Mouse (Mus musculus): ENCODE data around the gene Rpl3. TPM values are rescaled to one million over a fixed set of nuclear protein-coding genes. Genes with fewer than 3 reads are reported as not detected.
"Not testable (repeated sequence)": the region's sequence is repeated elsewhere in the genome, so short reads cannot be mapped to it uniquely, and the experiment has no call there.

The Rpl3 gene
- total RNA-seq (2021) (100 to 1,000 TPM; 376 to 618 TPM), polyA plus RNA-seq (2012; rRNA removed) (500 and 520 TPM in 2 replicates)
- long read RNA-seq, transcript Rpl3-201 (10 exons, 1,351 nt) = major isoform, 618 of 652 reads
- long read RNA-seq, transcript Rpl3-204 (9 exons, 1,877 nt) = minor isoform, 6 of 652 reads
- long read RNA-seq, partial matches to known transcripts = 18 of 652 reads
- long read RNA-seq, other reads (novel, unspliced or antisense) = 10 of 652 reads

- DNase-seq = peak; percentile 86
Measured at GRCm38 (mm10) chr15:80091121-80091955, at the start of gene Rpl3, which contains the start of gene Syngr1. Gene Rpl3, minus strand, starts transcription at chr15:80091868. Gene Syngr1, plus strand, starts transcription at chr15:80091334.

GRCm38 (mm10) chr15:80140878-80141277 is 49.2 kb upstream of the Rpl3 start:
- no peak for DNase-seq

GRCm38 (mm10) chr15:80140302-80140701 is 48.6 kb upstream of the Rpl3 start:
- no peak for DNase-seq

- DNase-seq = peak; percentile 35
Measured at GRCm38 (mm10) chr15:80137945-80138791, 46.5 kb upstream of the Rpl3 start.

- peak; percentile 33 for DNase-seq
Measured at GRCm38 (mm10) chr15:80136645-80137044, 45.0 kb upstream of the Rpl3 start.

GRCm38 (mm10) chr15:80135499-80135898 is 43.8 kb upstream of the Rpl3 start:
- no peak for DNase-seq

GRCm38 (mm10) chr15:80134450-80134847 is 42.8 kb upstream of the Rpl3 start:
- peak; percentile 64 for DNase-seq

GRCm38 (mm10) chr15:80133682-80134449 is 42.2 kb upstream of the Rpl3 start:
- DNase-seq = no peak

- DNase-seq = peak; percentile 95
Measured at GRCm38 (mm10) chr15:80132993-80133586, 41.4 kb upstream of the Rpl3 start, which contains the start of gene Tab1. Gene Tab1, plus strand, starts transcription at chr15:80133127.

GRCm38 (mm10) chr15:80132452-80132851 is 40.8 kb upstream of the Rpl3 start:
- no peak for DNase-seq

GRCm38 (mm10) chr15:80131421-80131820 is 39.8 kb upstream of the Rpl3 start:
- DNase-seq = no peak

GRCm38 (mm10) chr15:80130689-80131088 is 39.0 kb upstream of the Rpl3 start:
- DNase-seq = no peak

- no peak for DNase-seq
Measured at GRCm38 (mm10) chr15:80129982-80130381, 38.3 kb upstream of the Rpl3 start.

- no peak for DNase-seq
Measured at GRCm38 (mm10) chr15:80127191-80127590, 35.5 kb upstream of the Rpl3 start.

GRCm38 (mm10) chr15:80124651-80125050 is 33.0 kb upstream of the Rpl3 start:
- no peak for DNase-seq

GRCm38 (mm10) chr15:80122431-80122830 is 30.8 kb upstream of the Rpl3 start:
- DNase-seq = not testable (repeated sequence)

GRCm38 (mm10) chr15:80121721-80122325 is 30.2 kb upstream of the Rpl3 start:
- DNase-seq = no peak

- no peak for DNase-seq
Measured at GRCm38 (mm10) chr15:80119076-80119475, 27.4 kb upstream of the Rpl3 start.

- DNase-seq = no peak
Measured at GRCm38 (mm10) chr15:80117154-80117553, 25.5 kb upstream of the Rpl3 start.
